Mouse (Mus musculus) hindbrain, postnatal 0 days (tissue): ENCODE measurements at regions not wholly inside any gene's neighbourhood (a gene's known extent, or its start where the extent isn't known, plus 50 kb on each side); places are given as distances from the start of the nearest gene placed in this dataset.
"Not testable (repeated sequence)": the region's sequence is repeated elsewhere in the genome, so short reads cannot be mapped to it uniquely, and the experiment has no call there.

Source experiments
- ATAC-seq: fragments of 200-750 bp; cut with Nextera tagmentation; 2 replicates; pipeline ENCODE4 v1.8.0; 2017; ENCODE audit warnings: mild to moderate bottlenecking, moderate TSS enrichment, moderate library complexity
- DNase-seq: peaks from one replicate; pipeline ENCODE4 v3.0.0-alpha.2; 2015; ENCODE audit warnings: low spot score
- H3K27ac ChIP-seq: fragments of 300-500 bp; sonication (generic); 2 replicates; pipeline ENCODE4 v1.5.1; 2014; ENCODE audit warnings: mild to moderate bottlenecking
- H3K27me3 ChIP-seq: fragments of 300-500 bp; sonication (generic); 2 replicates; pipeline ENCODE4 v1.6.1; 2014; ENCODE audit warnings: low read length, mixed read lengths; ENCODE audit not compliant: insufficient read depth
- H3K36me3 ChIP-seq: fragments of 300-500 bp; sonication (generic); 2 replicates; pipeline ENCODE4 v1.6.1; 2014; ENCODE audit warnings: low read length, mixed read lengths; ENCODE audit not compliant: insufficient read depth
- H3K4me1 ChIP-seq: fragments of 300-500 bp; sonication (generic); 2 replicates; pipeline ENCODE4 v1.6.1; 2014; ENCODE audit warnings: antibody characterized with exemption, low read length, mixed read lengths; ENCODE audit not compliant: insufficient read depth
- H3K4me2 ChIP-seq: fragments of 300-500 bp; sonication (generic); 2 replicates; pipeline ENCODE4 v1.6.1; 2014; ENCODE audit warnings: low read depth, mild to moderate bottlenecking, low read length, moderate library complexity, mixed read lengths
- H3K4me3 ChIP-seq: fragments of 300-500 bp; sonication (generic); 2 replicates; pipeline ENCODE4 v1.5.1; 2014; ENCODE audit warnings: low read length
- H3K9ac ChIP-seq: fragments of 300-500 bp; sonication (generic); replicated peaks from 2 replicates; pipeline ENCODE4 v1.6.1; 2014; ENCODE audit warnings: mild to moderate bottlenecking, low read length, moderate library complexity, mixed read lengths
- H3K9me3 ChIP-seq: fragments of 300-500 bp; sonication (generic); 2 replicates; pipeline ENCODE4 v1.6.1; 2016; ENCODE audit warnings: low read length, mixed read lengths
- CTCF ChIP-seq: IDR thresholded peaks from 2 replicates; pipeline ENCODE4 v1.5.1; 2016; ENCODE audit warnings: antibody characterized with exemption, control low read depth, low read depth
- WGBS: fragments of 180-500 bp; shearing (Covaris S2); extraction: QIAGEN DNeasy Blood & Tissue Kit; methylation state at CpG from one replicate; pipeline ENCODE4 v1.1.7; 2014; 5-methylcytosine and 5-hydroxymethylcytosine counted together

GRCm38 (mm10) chr8:31725430-31725829 is 1703.1 kb upstream of the 5930422O12Rik start:
- no peaks in the 10 kb centered on the region for H3K9me3 ChIP-seq
- no peak for TF ChIP-seq CTCF
- H3K4me3 ChIP-seq, result no peak overlapping the region
- H3K9ac ChIP-seq, result no peak overlapping the region
- ATAC-seq (no peak), DNase-seq (no peak)
- H3K27ac ChIP-seq, result no peak overlapping the region
- no peak overlapping the region for H3K4me2 ChIP-seq
- no peaks in the 10 kb centered on the region for H3K4me1 ChIP-seq
- 83% methylated on average over 3 of the region's 3 CpGs for WGBS
- H3K36me3 ChIP-seq, result no peaks in the 10 kb centered on the region
- H3K27me3 ChIP-seq, result no peaks in the 10 kb centered on the region

- no peak overlapping the region for H3K4me2 ChIP-seq
- no peak overlapping the region for H3K4me3 ChIP-seq
- H3K9me3 ChIP-seq, result no peaks in the 10 kb centered on the region
- TF ChIP-seq CTCF, result no peak
- no peak overlapping the region for H3K27ac ChIP-seq
- DNase-seq (no peak), ATAC-seq (no peak)
- WGBS, result 80% methylated on average over 2 of the region's 2 CpGs
- H3K9ac ChIP-seq, result no peak overlapping the region
- no peaks in the 10 kb centered on the region for H3K36me3 ChIP-seq
- H3K4me1 ChIP-seq, result no peaks in the 10 kb centered on the region
- no peaks in the 10 kb centered on the region for H3K27me3 ChIP-seq
Measured at GRCm38 (mm10) chr8:31735610-31736009, 1692.9 kb upstream of the 5930422O12Rik start.

- not testable (repeated sequence) for ATAC-seq, DNase-seq, H3K9ac ChIP-seq, H3K27ac ChIP-seq, H3K36me3 ChIP-seq, H3K4me3 ChIP-seq, H3K9me3 ChIP-seq, H3K4me1 ChIP-seq, H3K27me3 ChIP-seq, H3K4me2 ChIP-seq
- WGBS, result 90% methylated on average over 6 of the region's 6 CpGs
Measured at GRCm38 (mm10) chr8:31737314-31737713, 1691.2 kb upstream of the 5930422O12Rik start.

GRCm38 (mm10) chr8:31746855-31747254 is 1681.7 kb upstream of the 5930422O12Rik start:
- Histone ChIP-seq H3K4me1 (no peaks in the 10 kb centered on the region), H3K27me3 (no peaks in the 10 kb centered on the region), H3K9me3 (no peaks in the 10 kb centered on the region), H3K9ac (no peak overlapping the region), H3K36me3 (no peaks in the 10 kb centered on the region), H3K4me2 (no peak overlapping the region), H3K4me3 (no peak overlapping the region), H3K27ac (no peak overlapping the region)
- no peak for DNase-seq
- TF ChIP-seq CTCF, result no peak
- no peak for ATAC-seq

- no peak overlapping the region for H3K9ac ChIP-seq
- H3K27me3 ChIP-seq, result no peaks in the 10 kb centered on the region
- no peak overlapping the region for H3K27ac ChIP-seq
- no peaks in the 10 kb centered on the region for H3K36me3 ChIP-seq
- ATAC-seq (no peak), DNase-seq (no peak)
- no peaks in the 10 kb centered on the region for H3K9me3 ChIP-seq
- H3K4me3 ChIP-seq, result no peak overlapping the region
- H3K4me1 ChIP-seq, result no peaks in the 10 kb centered on the region
- WGBS, result 50% methylated on average over 2 of the region's 2 CpGs
- no peak overlapping the region for H3K4me2 ChIP-seq
- TF ChIP-seq CTCF, result no peak
Measured at GRCm38 (mm10) chr8:31749974-31750373, 1678.5 kb upstream of the 5930422O12Rik start.

GRCm38 (mm10) chr8:31750482-31751126 is 1677.9 kb upstream of the 5930422O12Rik start:
- H3K9me3 ChIP-seq, result no peaks in the 10 kb centered on the region
- H3K27ac ChIP-seq, result no peak overlapping the region
- H3K9ac ChIP-seq, result no peak overlapping the region
- 78% methylated on average over 3 of the region's 3 CpGs for WGBS
- H3K4me3 ChIP-seq, result no peak overlapping the region
- ATAC-seq (no peak), DNase-seq (no peak)
- H3K36me3 ChIP-seq, result no peaks in the 10 kb centered on the region
- no peaks in the 10 kb centered on the region for H3K4me1 ChIP-seq
- no peak for TF ChIP-seq CTCF
- no peaks in the 10 kb centered on the region for H3K27me3 ChIP-seq
- no peak overlapping the region for H3K4me2 ChIP-seq

- TF ChIP-seq CTCF, result no peak
- no peaks in the 10 kb centered on the region for H3K27me3 ChIP-seq
- ATAC-seq, result no peak
- H3K4me1 ChIP-seq, result no peaks in the 10 kb centered on the region
- 76% methylated on average over 3 of the region's 3 CpGs for WGBS
- no peaks in the 10 kb centered on the region for H3K9me3 ChIP-seq
- no peak for DNase-seq
- H3K4me3 ChIP-seq, result no peak overlapping the region
- no peak overlapping the region for H3K27ac ChIP-seq
- H3K36me3 ChIP-seq, result no peaks in the 10 kb centered on the region
- H3K9ac ChIP-seq, result no peak overlapping the region
- no peak overlapping the region for H3K4me2 ChIP-seq
Measured at GRCm38 (mm10) chr8:31755737-31756136, 1672.8 kb upstream of the 5930422O12Rik start.
